Mouse (Mus musculus): ENCODE measurements at regions not wholly inside any gene's neighbourhood (a gene's known extent, or its start where the extent isn't known, plus 50 kb on each side); places are given as distances from the start of the nearest gene placed in this dataset.
A peak's percentile ranks its signal among the peaks of the same experiment; 100 is the strongest.

DNA sequence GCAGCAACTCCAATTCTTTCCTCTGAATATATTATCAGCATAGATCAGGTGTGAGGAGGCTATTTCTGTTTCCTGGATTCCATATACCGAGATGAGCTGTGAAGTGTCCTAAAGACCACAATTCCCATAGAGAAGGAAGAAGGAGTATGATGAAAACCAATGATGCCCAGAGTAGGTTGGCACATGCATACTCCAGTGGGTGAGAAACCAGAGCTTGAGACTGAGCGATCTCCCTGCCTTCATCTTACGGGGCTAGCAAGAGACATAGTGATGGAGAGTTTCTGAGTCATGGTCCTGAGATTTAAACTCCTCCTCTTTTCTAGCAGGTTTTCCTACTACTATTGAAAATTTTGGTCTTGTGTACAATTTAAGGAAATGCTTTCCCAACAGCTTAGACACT lies 103.1 kb upstream of the Atp5g3 start:
- 91% methylated on average over 3 of the region's 3 CpGs for WGBS
- Histone ChIP-seq H3K9ac (no peak overlapping the region), H3K4me2 (no peak overlapping the region), H3K27me3 (no peaks in the 10 kb centered on the region), H3K36me3 (no peaks in the 10 kb centered on the region), H3K4me1 (0 out of 2 replicates have a peak, but pooled peaks cover 4% of the 10 kb centered on the region), H3K9me3 (replicated peaks) (0 out of 2 replicates have a peak, but pooled peaks cover 3% of the 10 kb centered on the region), H3K4me3 (replicated peaks) (no peak overlapping the region), H3K27ac (no peak overlapping the region)
- no peak for ATAC-seq (replicated peaks; ENCODE audit: low FRiP score)

DNA sequence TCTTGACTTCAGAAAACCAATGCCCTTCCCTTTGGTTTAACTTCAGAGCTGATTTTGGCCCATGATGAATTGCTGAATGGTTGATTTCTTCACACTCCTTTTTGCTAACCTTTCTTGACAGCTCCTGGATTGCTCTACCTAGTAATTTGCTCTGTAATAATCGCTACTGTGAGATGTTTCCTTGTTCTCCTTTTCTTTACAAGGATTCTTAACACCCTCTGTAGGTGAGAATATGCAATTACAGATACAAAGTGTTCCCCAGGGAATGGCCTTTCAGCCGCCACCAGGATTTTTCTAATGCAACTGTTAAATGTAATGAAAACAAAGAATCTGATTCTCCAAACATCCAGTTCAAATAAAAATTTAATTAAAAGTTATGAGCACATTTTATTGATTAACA lies 87.4 kb upstream of the Atp5g3 start:
- Histone ChIP-seq H3K4me3 (replicated peaks) (no peak overlapping the region), H3K9me3 (replicated peaks) (no peaks in the 10 kb centered on the region), H3K27ac (no peak overlapping the region), H3K36me3 (no peaks in the 10 kb centered on the region), H3K4me1 (no peaks in the 10 kb centered on the region), H3K4me2 (no peak overlapping the region), H3K9ac (no peak overlapping the region), H3K27me3 (peaks cover 21% of the 10 kb centered on the region; the same call in 1 of the 2 replicates)
- WGBS = 6% methylated on average over 2 of the region's 2 CpGs
- ATAC-seq (replicated peaks; ENCODE audit: low FRiP score) = no peak

DNA sequence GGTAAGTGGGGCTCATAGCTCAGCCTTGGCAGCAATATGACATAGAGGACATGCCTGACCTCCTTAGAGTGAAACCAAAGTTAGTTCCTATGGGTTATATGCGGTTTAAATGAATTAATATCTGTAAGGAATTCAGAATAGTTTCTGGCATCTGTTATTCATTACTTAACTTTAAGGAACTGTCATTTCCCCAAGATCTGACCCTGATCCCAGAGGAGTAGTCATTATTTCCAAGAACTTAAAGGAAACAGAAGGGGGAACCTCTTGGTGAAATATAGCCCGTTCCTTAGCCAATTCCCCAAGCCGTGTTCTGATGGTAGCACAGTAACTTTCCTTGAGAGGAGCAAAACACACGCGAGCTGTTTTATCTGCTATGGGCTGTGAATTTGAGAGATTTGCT lies 85.9 kb upstream of the Atp5g3 start:
- H3K27ac ChIP-seq = no peak overlapping the region
- H3K4me1 ChIP-seq = no peaks in the 10 kb centered on the region
- no peak overlapping the region for H3K4me3 ChIP-seq (replicated peaks)
- ATAC-seq (replicated peaks; ENCODE audit: low FRiP score) = no peak
- no peaks in the 10 kb centered on the region for H3K36me3 ChIP-seq
- no peaks in the 10 kb centered on the region for H3K9me3 ChIP-seq (replicated peaks)
- no peak overlapping the region for H3K9ac ChIP-seq
- WGBS = 55% methylated on average over 5 of the region's 5 CpGs
- no peak overlapping the region for H3K4me2 ChIP-seq
- peaks cover 21% of the 10 kb centered on the region; the same call in 1 of the 2 replicates for H3K27me3 ChIP-seq

DNA sequence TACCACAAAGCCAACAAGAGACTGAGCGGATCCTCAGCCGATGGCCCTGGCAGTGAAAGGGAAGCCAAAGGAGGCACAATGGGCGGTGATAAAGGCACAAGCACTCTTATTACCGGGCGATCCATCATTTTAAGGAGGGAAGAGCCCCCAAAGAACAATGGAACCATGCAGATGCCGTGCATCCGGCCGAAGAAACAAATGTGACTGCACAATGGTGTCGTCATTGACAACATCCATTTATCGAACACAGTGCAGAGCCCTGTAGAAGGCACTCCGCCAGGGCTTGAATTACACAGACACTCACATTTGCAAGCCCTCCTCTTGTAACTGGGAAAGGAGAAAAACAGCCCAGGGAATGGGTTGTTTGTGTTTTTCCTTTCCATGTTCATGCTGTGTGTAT lies 80.7 kb upstream of the Atp5g3 start:
- Histone ChIP-seq H3K4me2 (no peak overlapping the region), H3K27ac (no peak overlapping the region), H3K9me3 (replicated peaks) (no peaks in the 10 kb centered on the region), H3K36me3 (no peaks in the 10 kb centered on the region), H3K27me3 (peaks cover 5% of the 10 kb centered on the region; the same call in 1 of the 2 replicates), H3K4me3 (replicated peaks) (no peak overlapping the region), H3K9ac (no peak overlapping the region), H3K4me1 (no peaks in the 10 kb centered on the region)
- ATAC-seq (replicated peaks; ENCODE audit: low FRiP score) = no peak
- WGBS = 80% methylated on average over 11 of the region's 11 CpGs

DNA sequence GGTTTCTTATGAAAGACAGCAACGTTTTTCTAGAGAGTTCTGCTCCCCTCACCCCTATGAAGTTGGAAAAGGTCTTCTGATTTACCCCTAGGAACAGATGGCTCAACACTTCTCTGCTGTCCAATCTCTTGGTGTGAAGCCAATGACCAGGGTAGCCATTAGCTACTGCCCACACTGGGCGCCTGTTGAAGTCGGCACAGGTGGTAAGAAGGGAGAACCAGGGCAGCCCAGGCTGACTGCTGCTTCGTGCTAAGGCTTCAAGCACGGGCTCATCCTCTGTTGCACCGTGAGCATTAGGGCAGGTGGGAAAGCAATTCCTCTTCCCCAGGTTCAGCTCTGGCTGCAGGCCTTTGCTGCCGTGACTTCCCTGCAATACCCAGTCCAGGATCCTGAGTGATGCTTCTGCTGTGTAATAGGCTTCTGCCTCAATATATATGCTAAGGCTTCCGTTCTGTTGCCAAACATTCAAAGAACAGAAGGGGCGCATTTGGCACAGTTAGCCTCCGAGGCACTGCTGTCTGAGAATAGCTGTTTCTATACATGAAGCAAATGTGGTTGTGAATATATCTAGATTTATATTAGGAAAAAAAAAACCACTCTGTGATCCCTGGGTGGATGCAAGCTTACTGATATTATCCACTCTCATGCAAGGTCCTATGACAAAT lies 76.4 kb upstream of the Atp5g3 start:
- Histone ChIP-seq H3K36me3 (no peaks in the 10 kb centered on the region), H3K4me3 (replicated peaks) (no peak overlapping the region), H3K4me1 (0 out of 2 replicates have a peak, but pooled peaks cover 3% of the 10 kb centered on the region), H3K27me3 (no peaks in the 10 kb centered on the region; the same call in 1 of the 2 replicates), H3K27ac (no peak overlapping the region), H3K9me3 (replicated peaks) (no peaks in the 10 kb centered on the region), H3K9ac (no peak overlapping the region), H3K4me2 (no peak overlapping the region)
- 88% methylated on average over 10 of the region's 10 CpGs for WGBS
- ATAC-seq (replicated peaks; ENCODE audit: low FRiP score) = no peak

DNA sequence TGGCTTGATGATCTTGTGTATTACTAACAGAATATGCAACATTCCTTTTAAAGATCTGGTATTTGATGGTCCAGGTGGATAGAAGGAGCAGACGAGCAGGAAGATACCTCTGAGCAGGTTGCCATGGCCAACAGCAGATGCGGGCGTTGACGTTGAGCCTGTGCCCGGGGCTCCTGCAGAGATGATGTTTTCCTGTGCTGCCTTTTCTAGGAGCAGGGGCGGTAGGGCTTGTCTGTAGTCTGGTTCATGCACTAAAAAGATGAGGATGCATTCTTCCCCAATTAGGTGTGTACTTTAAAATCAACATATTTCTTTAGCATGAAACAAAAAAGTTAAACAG lies 74.8 kb upstream of the Atp5g3 start:
- no peaks in the 10 kb centered on the region; the same call in 1 of the 2 replicates for H3K27me3 ChIP-seq
- no peaks in the 10 kb centered on the region for H3K36me3 ChIP-seq
- WGBS = 83% methylated on average over 6 of the region's 6 CpGs
- no peak overlapping the region for H3K27ac ChIP-seq
- 0 out of 2 replicates have a peak, but pooled peaks cover 3% of the 10 kb centered on the region for H3K4me1 ChIP-seq
- no peak for ATAC-seq (replicated peaks; ENCODE audit: low FRiP score)
- no peak overlapping the region for H3K4me2 ChIP-seq
- no peak overlapping the region for H3K4me3 ChIP-seq (replicated peaks)
- no peak overlapping the region for H3K9ac ChIP-seq
- no peaks in the 10 kb centered on the region for H3K9me3 ChIP-seq (replicated peaks)

DNA sequence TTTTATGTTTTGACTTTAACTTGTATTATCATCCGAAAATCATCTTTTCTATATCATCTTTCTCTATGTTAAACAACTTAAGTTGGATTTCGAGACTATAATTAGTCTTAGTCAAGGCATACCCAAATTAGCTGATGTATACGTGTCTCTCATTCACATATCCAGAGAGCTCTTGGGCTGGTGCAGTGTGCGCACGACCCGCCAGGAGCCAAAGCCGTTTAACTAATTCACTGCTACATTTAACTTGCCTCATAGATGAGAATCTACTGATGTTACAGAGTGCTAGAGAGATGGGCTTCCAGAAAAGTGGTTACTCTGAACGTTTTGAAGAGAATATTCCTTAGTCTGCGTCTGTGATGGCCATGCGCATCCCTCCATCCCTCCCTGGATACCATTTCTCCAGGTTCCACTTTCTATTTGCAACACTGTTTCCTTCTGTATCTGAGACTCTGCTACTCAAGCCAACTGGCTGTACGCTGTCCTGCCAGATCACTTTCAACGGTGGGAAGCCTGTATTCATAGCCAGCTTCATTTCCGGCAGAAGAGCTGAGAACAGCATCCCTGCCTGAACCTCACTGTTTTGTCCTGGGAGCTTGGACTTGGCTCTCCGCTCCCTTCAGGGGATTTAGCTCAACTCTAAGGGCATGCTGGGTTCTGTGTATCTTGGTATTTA lies 74.2 kb upstream of the Atp5g3 start:
- H3K4me1 ChIP-seq = 0 out of 2 replicates have a peak, but pooled peaks cover 3% of the 10 kb centered on the region
- no peaks in the 10 kb centered on the region for H3K9me3 ChIP-seq (replicated peaks)
- WGBS = 83% methylated on average over 14 of the region's 14 CpGs
- ATAC-seq (replicated peaks; ENCODE audit: low FRiP score) = no peak
- H3K4me2 ChIP-seq = no peak overlapping the region
- H3K36me3 ChIP-seq = no peaks in the 10 kb centered on the region
- H3K27ac ChIP-seq = no peak overlapping the region
- no peak overlapping the region for H3K4me3 ChIP-seq (replicated peaks)
- H3K27me3 ChIP-seq = no peaks in the 10 kb centered on the region
- no peak overlapping the region for H3K9ac ChIP-seq

DNA sequence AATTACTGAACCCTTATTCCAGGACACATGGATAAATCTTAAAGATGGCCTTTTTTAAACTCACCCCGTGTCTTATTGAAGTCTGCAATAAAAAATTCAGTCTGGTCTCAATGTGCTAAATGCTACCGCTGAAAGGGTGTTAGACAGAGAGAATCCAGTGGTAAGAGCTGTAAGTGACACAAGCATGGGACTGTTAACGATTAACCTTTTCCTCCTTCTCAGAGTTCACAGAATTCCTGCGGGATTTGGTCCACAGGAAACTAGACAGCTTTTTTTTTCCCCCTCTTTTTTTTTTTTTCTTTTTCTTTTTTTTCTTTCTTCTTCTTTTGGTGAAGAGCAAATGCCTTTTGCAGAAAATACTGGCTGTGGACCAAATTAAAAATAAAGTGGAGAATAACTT lies 72.0 kb upstream of the Atp5g3 start:
- no peak overlapping the region for H3K27ac ChIP-seq
- no peak overlapping the region for H3K4me3 ChIP-seq (replicated peaks)
- 0 out of 2 replicates have a peak, but pooled peaks cover 6% of the 10 kb centered on the region for H3K4me1 ChIP-seq
- H3K36me3 ChIP-seq = no peaks in the 10 kb centered on the region
- WGBS = 13% methylated on average over 4 of the region's 4 CpGs
- no peak overlapping the region for H3K9ac ChIP-seq
- no peak for ATAC-seq (replicated peaks; ENCODE audit: low FRiP score)
- H3K27me3 ChIP-seq = peaks cover 18% of the 10 kb centered on the region
- no peak overlapping the region for H3K4me2 ChIP-seq
- H3K9me3 ChIP-seq (replicated peaks) = no peaks in the 10 kb centered on the region

DNA sequence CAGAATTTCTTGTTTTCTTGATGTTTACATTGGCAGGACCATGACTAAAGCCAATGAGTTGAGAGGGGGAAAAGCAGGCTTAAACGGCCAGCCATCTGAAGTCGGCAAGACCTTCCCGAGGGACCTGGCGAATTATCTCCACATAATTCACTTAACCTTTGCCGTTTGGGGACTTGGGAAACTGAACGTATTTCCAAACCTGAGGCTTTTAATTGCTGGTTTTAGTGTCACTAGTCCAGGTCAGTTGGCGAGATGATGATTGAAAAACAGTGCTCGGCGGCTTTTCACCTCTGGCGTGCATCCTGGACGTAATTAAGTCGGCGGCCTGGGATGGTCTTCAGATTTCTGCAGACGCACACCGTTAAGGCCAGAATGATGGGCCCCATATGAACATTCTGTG lies 66.9 kb upstream of the Atp5g3 start:
- whole genome bisulfite sequencing = 20% methylated on average over 15 of the region's 15 CpGs
- Histone ChIP-seq H3K9me3 (replicated peaks) (no peaks in the 10 kb centered on the region), H3K4me3 (replicated peaks) (no peak overlapping the region), H3K4me2 (peak overlapping the region; percentile 33; the same call in 1 of the 2 replicates), H3K9ac (no peak overlapping the region), H3K27me3 (peaks cover 22% of the 10 kb centered on the region), H3K36me3 (no peaks in the 10 kb centered on the region), H3K4me1 (0 out of 2 replicates have a peak, but pooled peaks cover 11% of the 10 kb centered on the region), H3K27ac (no peak overlapping the region)
- ATAC-seq (replicated peaks; ENCODE audit: low FRiP score) = no peak

DNA sequence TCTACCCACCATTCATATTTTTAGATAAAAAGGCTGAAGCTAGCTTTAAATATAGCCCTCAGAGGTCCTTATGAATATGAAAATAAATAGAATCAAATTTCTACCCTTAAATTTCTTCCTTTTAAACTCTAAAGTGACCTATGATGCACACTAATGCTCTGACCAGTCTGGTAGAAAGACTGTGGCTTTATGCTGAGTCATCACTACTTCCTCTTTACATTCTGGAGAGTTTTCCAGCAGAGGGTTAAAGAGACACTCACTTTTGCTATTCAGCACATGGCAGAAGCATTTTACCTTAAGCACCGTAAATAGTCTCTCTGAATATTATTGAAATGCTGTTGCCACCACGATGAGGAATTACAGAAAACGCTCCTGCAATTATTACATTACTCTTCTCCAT lies 62.6 kb upstream of the Atp5g3 start:
- Histone ChIP-seq H3K36me3 (no peaks in the 10 kb centered on the region), H3K27ac (no peak overlapping the region), H3K9me3 (replicated peaks) (no peaks in the 10 kb centered on the region), H3K4me3 (replicated peaks) (no peak overlapping the region), H3K27me3 (peaks cover 10% of the 10 kb centered on the region), H3K9ac (no peak overlapping the region), H3K4me2 (no peak overlapping the region), H3K4me1 (peaks cover 21% of the 10 kb centered on the region; the same call in 1 of the 2 replicates)
- 72% methylated on average over 3 of the region's 3 CpGs for WGBS
- ATAC-seq (replicated peaks; ENCODE audit: low FRiP score) = no peak

DNA sequence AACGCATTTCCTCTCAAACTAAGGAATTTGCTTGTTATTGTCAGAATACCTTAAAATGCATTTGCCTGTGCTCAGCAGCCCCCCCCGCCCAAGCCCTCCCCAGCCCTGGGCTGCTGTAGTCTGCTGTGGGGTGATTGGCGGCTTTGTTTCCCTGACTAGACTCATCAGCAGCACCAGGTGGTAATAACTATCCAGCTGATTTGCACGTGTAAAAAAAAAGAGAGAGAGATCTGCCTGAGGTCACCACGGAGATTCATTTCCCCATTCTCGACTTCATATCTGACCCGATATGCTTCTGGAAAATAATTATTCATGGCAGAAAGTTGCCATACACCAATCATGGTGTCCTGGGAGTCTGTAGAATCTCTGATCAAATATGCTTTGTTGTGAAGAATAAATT lies 56.5 kb upstream of the Atp5g3 start:
- Histone ChIP-seq H3K27ac (no peak overlapping the region), H3K9me3 (replicated peaks) (no peaks in the 10 kb centered on the region), H3K9ac (no peak overlapping the region), H3K36me3 (no peaks in the 10 kb centered on the region), H3K4me3 (replicated peaks) (no peak overlapping the region), H3K4me2 (no peak overlapping the region), H3K4me1 (peaks cover 13% of the 10 kb centered on the region; the same call in 1 of the 2 replicates), H3K27me3 (peaks cover 5% of the 10 kb centered on the region; the same call in 1 of the 2 replicates)
- WGBS = 68% methylated on average over 7 of the region's 7 CpGs
- ATAC-seq (replicated peaks; ENCODE audit: low FRiP score) = no peak

DNA sequence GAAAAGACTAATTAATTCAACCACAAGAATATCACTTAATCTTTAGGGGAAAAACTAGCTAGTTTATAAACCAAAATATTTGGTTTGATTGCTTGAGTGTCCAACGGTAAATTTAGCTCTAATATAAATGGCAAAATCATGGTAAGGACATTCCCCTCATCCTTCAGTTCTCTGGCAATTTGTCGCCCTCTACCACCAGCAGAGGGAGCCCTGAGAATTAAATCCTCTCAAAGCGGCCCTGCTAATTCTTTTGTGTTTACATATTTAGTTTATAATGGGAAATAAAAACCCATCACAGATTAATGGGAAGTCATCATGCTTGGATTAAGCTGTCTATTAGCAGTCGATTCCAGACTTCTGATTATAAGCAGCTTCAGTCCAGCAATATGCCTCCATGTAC lies 54.5 kb upstream of the Atp5g3 start:
- no peak overlapping the region for H3K4me3 ChIP-seq (replicated peaks)
- H3K9me3 ChIP-seq (replicated peaks) = no peaks in the 10 kb centered on the region
- ATAC-seq (replicated peaks; ENCODE audit: low FRiP score) = no peak
- peaks cover 5% of the 10 kb centered on the region; the same call in 1 of the 2 replicates for H3K27me3 ChIP-seq
- no peaks in the 10 kb centered on the region for H3K4me1 ChIP-seq
- no peak overlapping the region for H3K9ac ChIP-seq
- H3K4me2 ChIP-seq = no peak overlapping the region
- no peak overlapping the region for H3K27ac ChIP-seq
- WGBS = 14% methylated on average over 4 of the region's 4 CpGs
- H3K36me3 ChIP-seq = no peaks in the 10 kb centered on the region
